Mouse (Mus musculus): ENCODE results near the gene Ptov1.

GRCm38 (mm10) chr7:44846804-44847203 is 22.8 kb downstream of the Ptov1 start:
- no peak for TF ChIP-seq TAL1 (conservative IDR thresholded peaks at IDR 0.05; ENCODE audit: low read depth, low read length)
- no peak for TF ChIP-seq CTCF (IDR thresholded peaks at IDR 0.05; ENCODE audit: low read depth, low read length)
- TF ChIP-seq GATA1 (IDR thresholded peaks at IDR 0.05; ENCODE audit: borderline replicate concordance, low read length): no peak
- no peak for TF ChIP-seq GATA2 (IDR thresholded peaks at IDR 0.05; ENCODE audit: borderline replicate concordance, low read depth, low read length)
